Mouse (Mus musculus) CD8-positive naive resting alpha-beta T cell, adult 2 months (primary cell): Measurements from ENCODE around the gene Snx27.

Source experiments
- DNase-seq, 2 experiments: peaks; one replicate each; pipeline ENCODE4 v3.0.0; 2022; ENCODE audit warnings: low read depth in 2 of 2, low spot score in 2 of 2

Snx27 gene

GRCm38 (mm10) chr3:94567242-94567641, 15.3 kb downstream of the Snx27 start:
- DNase-seq = no peak

GRCm38 (mm10) chr3:94565557-94565956, 17.0 kb downstream of the Snx27 start:
- DNase-seq = no peak

GRCm38 (mm10) chr3:94565127-94565526, 17.4 kb downstream of the Snx27 start:
- no peak for DNase-seq

GRCm38 (mm10) chr3:94564356-94565010, 18.0 kb downstream of the Snx27 start:
- DNase-seq = no peak

- DNase-seq = no peak
Measured at GRCm38 (mm10) chr3:94563163-94563562, 19.4 kb downstream of the Snx27 start.

- no peak for DNase-seq
Measured at GRCm38 (mm10) chr3:94559931-94560429, 22.5 kb downstream of the Snx27 start.

GRCm38 (mm10) chr3:94549041-94549440, 33.5 kb downstream of the Snx27 start:
- DNase-seq = no peak

GRCm38 (mm10) chr3:94537187-94537586, 45.3 kb downstream of the Snx27 start:
- no peak for DNase-seq

GRCm38 (mm10) chr3:94533968-94534367, 48.5 kb downstream of the Snx27 start:
- peak in 1 of 2 experiments; percentile 12 for DNase-seq

GRCm38 (mm10) chr3:94526731-94527130, 55.8 kb downstream of the Snx27 start:
- DNase-seq = no peak

GRCm38 (mm10) chr3:94506664-94507063, 75.9 kb downstream of the Snx27 start:
- DNase-seq = peak in 1 of 2 experiments; percentile 12

GRCm38 (mm10) chr3:94502243-94502642, 80.3 kb downstream of the Snx27 start:
- DNase-seq = no peak

- DNase-seq = no peak
Measured at GRCm38 (mm10) chr3:94497162-94497561, 85.4 kb downstream of the Snx27 start.

GRCm38 (mm10) chr3:94487581-94487980, 94.9 kb downstream of the Snx27 start:
- no peak for DNase-seq

- DNase-seq = no peak
Measured at GRCm38 (mm10) chr3:94485922-94486321, 96.6 kb downstream of the Snx27 start.

GRCm38 (mm10) chr3:94483790-94484439, 98.6 kb downstream of the Snx27 start:
- DNase-seq = no peak

GRCm38 (mm10) chr3:94482764-94483385, 99.6 kb downstream of the Snx27 start:
- DNase-seq = no peak

- no peak for DNase-seq
Measured at GRCm38 (mm10) chr3:94481429-94481828, 101.1 kb downstream of the Snx27 start.

- DNase-seq = no peak
Measured at GRCm38 (mm10) chr3:94480291-94480884, 102.1 kb downstream of the Snx27 start, which contains the start of gene Riiad1. TSS of gene Riiad1 (minus strand) at chr3:94480341.

GRCm38 (mm10) chr3:94479564-94479963, 103.0 kb downstream of the Snx27 start:
- no peak for DNase-seq

- DNase-seq = no peak
Measured at GRCm38 (mm10) chr3:94478591-94479169, 103.8 kb downstream of the Snx27 start.
